Mouse (Mus musculus) small intestine, adult 2 months (tissue): ENCODE data around the gene Olfr287.

ENCODE experiments used
- CTCF ChIP-seq: fragments of 200-500 bp; IDR thresholded peaks from 2 replicates; pipeline ENCODE4 v1.5.1; 2012; ENCODE audit warnings: low read depth, mild to moderate bottlenecking, control low read depth, inconsistent platforms, low read length, moderate library complexity, mixed read lengths; ENCODE audit not compliant: insufficient replicate concordance, insufficient read length; ENCODE audit errors: extremely low read depth
- POLR2A ChIP-seq: fragments of 200-500 bp; IDR thresholded peaks from 2 replicates; pipeline ENCODE4 v1.6.1; 2012; ENCODE audit warnings: low read depth, mild to moderate bottlenecking, control low read depth, inconsistent platforms, low read length, moderate library complexity

DNA sequence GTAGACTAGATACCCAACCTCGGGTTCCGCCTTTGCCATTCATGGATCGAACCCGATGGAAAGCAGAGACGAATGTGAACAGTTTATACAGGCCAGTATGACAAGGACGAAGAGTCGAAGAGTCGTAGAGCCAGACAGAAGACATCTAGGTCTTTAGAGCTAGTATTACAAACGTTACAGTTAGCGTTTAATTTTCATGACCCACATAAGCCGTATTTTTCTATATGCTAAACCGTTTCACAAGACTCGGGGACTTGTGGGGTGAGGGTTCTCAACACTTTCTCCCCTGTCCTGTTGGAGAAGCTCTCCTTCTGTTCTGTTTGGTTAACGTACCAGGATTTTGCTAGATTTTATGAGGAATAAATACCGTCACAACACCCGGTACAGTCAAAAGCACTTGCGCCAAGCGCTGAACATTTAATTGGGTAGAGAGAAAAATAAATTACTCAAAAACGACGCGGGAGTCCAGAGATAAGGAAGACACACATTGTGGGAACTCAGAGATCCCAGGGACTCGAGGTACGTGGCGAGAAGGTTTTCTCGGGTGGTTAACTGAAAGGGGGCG is 40.2 kb downstream of the Olfr287 start:
- no peak; the same call in 1 of the 2 replicates for TF ChIP-seq POLR2A
- TF ChIP-seq CTCF, result no peak
